Mouse (Mus musculus) macrophage (primary cell): ENCODE measurements around the gene Sned1. TPM values are rescaled to one million over a fixed set of nuclear protein-coding genes. Genes with fewer than 3 reads are reported as not detected.
"Not testable (repeated sequence)": the region's sequence is repeated elsewhere in the genome, so short reads cannot be mapped to it uniquely, and the experiment has no call there.

Experiments
- H3K27ac ChIP-seq: fragments of 350-480 bp; formaldehyde crosslinking; 2 replicates; pipeline ENCODE4 v1.9.0; 2021
- H3K36me3 ChIP-seq: fragments of 350-480 bp; formaldehyde crosslinking; 2 replicates; pipeline ENCODE4 v1.9.0; 2021; ENCODE audit errors: inconsistent target
- H3K4me3 ChIP-seq: fragments of 350-480 bp; formaldehyde crosslinking; 2 replicates; pipeline ENCODE4 v1.9.0; 2021; ENCODE audit errors: inconsistent target
- H3K79me2 ChIP-seq: fragments of 350-480 bp; formaldehyde crosslinking; 2 replicates; pipeline ENCODE4 v1.9.0; 2021; ENCODE audit errors: inconsistent target
- WGBS: methylation state at CpG from one replicate; pipeline ENCODE4 v1.1.7; 2026; ENCODE audit warnings: inconsistent platforms; ENCODE audit not compliant: missing documents; 5-methylcytosine and 5-hydroxymethylcytosine counted together
- polyA plus RNA-seq: library from polyadenylated mRNA; stranded (reverse); fragments of 250-400 nt; gene quantifications from 3 replicates; pipeline ENCODE4 v1.2.4, GENCODE M21; 2018; ENCODE audit warnings: inconsistent platforms

Gene Sned1
- polyA plus RNA-seq, 1 experiment from 2014 or later: 0.04 TPM

GRCm38 (mm10) chr1:93257560-93257959 lies 21.9 kb downstream of the Sned1 start:
- WGBS: 93% methylated on average over 1 of the region's 1 CpGs
- Histone ChIP-seq H3K79me2 (no peaks in the 10 kb centered on the region), H3K36me3 (no peaks in the 10 kb centered on the region), H3K27ac (no peak overlapping the region), H3K4me3 (no peak overlapping the region)

GRCm38 (mm10) chr1:93267207-93267606 lies 31.6 kb downstream of the Sned1 start:
- Histone ChIP-seq H3K79me2 (no peaks in the 10 kb centered on the region), H3K27ac (no peak overlapping the region), H3K36me3 (no peaks in the 10 kb centered on the region), H3K4me3 (no peak overlapping the region)
- 31% methylated on average over 3 of the region's 3 CpGs for WGBS

GRCm38 (mm10) chr1:93268246-93268645 lies 32.6 kb downstream of the Sned1 start:
- WGBS: 73% methylated on average over 2 of the region's 2 CpGs

GRCm38 (mm10) chr1:93270516-93271240 lies 35.0 kb downstream of the Sned1 start:
- WGBS: 63% methylated on average over 3 of the region's 3 CpGs

More at GRCm38 (mm10) chr1:93268246-93268645, 32.6 kb downstream of the Sned1 start:
- H3K27ac ChIP-seq: no peak overlapping the region
- H3K4me3 ChIP-seq: no peak overlapping the region
- no peaks in the 10 kb centered on the region for H3K79me2 ChIP-seq
- H3K36me3 ChIP-seq: no peaks in the 10 kb centered on the region

GRCm38 (mm10) chr1:93271751-93272150 lies 36.1 kb downstream of the Sned1 start:
- H3K4me3 ChIP-seq: no peak overlapping the region
- H3K79me2 ChIP-seq: no peaks in the 10 kb centered on the region
- 78% methylated on average over 6 of the region's 6 CpGs for WGBS
- no peak overlapping the region for H3K27ac ChIP-seq
- no peaks in the 10 kb centered on the region for H3K36me3 ChIP-seq

More at GRCm38 (mm10) chr1:93270516-93271240, 35.0 kb downstream of the Sned1 start:
- no peak overlapping the region for H3K4me3 ChIP-seq
- no peaks in the 10 kb centered on the region for H3K36me3 ChIP-seq
- no peaks in the 10 kb centered on the region for H3K79me2 ChIP-seq
- no peak overlapping the region for H3K27ac ChIP-seq

- Histone ChIP-seq H3K79me2 (no peaks in the 10 kb centered on the region), H3K27ac (no peak overlapping the region), H3K4me3 (no peak overlapping the region), H3K36me3 (no peaks in the 10 kb centered on the region)
- WGBS: 5% methylated on average over 16 of the region's 16 CpGs
Observed at GRCm38 (mm10) chr1:93272409-93272821, 36.8 kb downstream of the Sned1 start.

GRCm38 (mm10) chr1:93275561-93275960 lies 39.9 kb downstream of the Sned1 start:
- WGBS: 80% methylated on average over 6 of the region's 6 CpGs

GRCm38 (mm10) chr1:93277041-93277440 lies 41.4 kb downstream of the Sned1 start:
- H3K36me3 ChIP-seq: no peaks in the 10 kb centered on the region
- WGBS: 85% methylated on average over 7 of the region's 7 CpGs
- H3K79me2 ChIP-seq: no peaks in the 10 kb centered on the region
- no peak overlapping the region for H3K4me3 ChIP-seq
- H3K27ac ChIP-seq: no peak overlapping the region

More at GRCm38 (mm10) chr1:93275561-93275960, 39.9 kb downstream of the Sned1 start:
- no peaks in the 10 kb centered on the region for H3K36me3 ChIP-seq
- H3K4me3 ChIP-seq: no peak overlapping the region
- no peaks in the 10 kb centered on the region for H3K79me2 ChIP-seq
- H3K27ac ChIP-seq: no peak overlapping the region

- Histone ChIP-seq H3K4me3 (no peak overlapping the region), H3K36me3 (no peaks in the 10 kb centered on the region), H3K79me2 (no peaks in the 10 kb centered on the region), H3K27ac (no peak overlapping the region)
- WGBS: 15% methylated on average over 3 of the region's 3 CpGs
Observed at GRCm38 (mm10) chr1:93289678-93290214, 54.1 kb downstream of the Sned1 start.

GRCm38 (mm10) chr1:93290956-93291355 lies 55.3 kb downstream of the Sned1 start:
- 35% methylated on average over 4 of the region's 4 CpGs for WGBS
- H3K79me2 ChIP-seq: no peaks in the 10 kb centered on the region
- no peak overlapping the region for H3K27ac ChIP-seq
- no peaks in the 10 kb centered on the region for H3K36me3 ChIP-seq
- no peak overlapping the region for H3K4me3 ChIP-seq

GRCm38 (mm10) chr1:93291591-93291990 lies 56.0 kb downstream of the Sned1 start:
- Histone ChIP-seq H3K27ac (no peak overlapping the region), H3K36me3 (0 out of 2 replicates have a peak, but pooled peaks cover 3% of the 10 kb centered on the region), H3K4me3 (no peak overlapping the region), H3K79me2 (no peaks in the 10 kb centered on the region)
- 100% methylated on average over 1 of the region's 1 CpGs for WGBS

- H3K79me2 ChIP-seq: no peaks in the 10 kb centered on the region
- peaks cover 7% of the 10 kb centered on the region; the same call in 1 of the 2 replicates for H3K36me3 ChIP-seq
- H3K4me3 ChIP-seq: no peak overlapping the region
- WGBS: 93% methylated on average over 8 of the region's 8 CpGs
- H3K27ac ChIP-seq: no peak overlapping the region
Observed at GRCm38 (mm10) chr1:93292006-93292405, 56.4 kb downstream of the Sned1 start.

GRCm38 (mm10) chr1:93294491-93294890 lies 58.9 kb downstream of the Sned1 start:
- not testable (repeated sequence) for H3K4me3 ChIP-seq, H3K79me2 ChIP-seq, H3K27ac ChIP-seq
- 74% methylated on average over 3 of the region's 3 CpGs for WGBS
- H3K36me3 ChIP-seq: peaks cover 14% of the 10 kb centered on the region; the same call in 1 of the 2 replicates

GRCm38 (mm10) chr1:93299791-93300190 lies 64.2 kb downstream of the Sned1 start:
- 93% methylated on average over 4 of the region's 4 CpGs for WGBS
- Histone ChIP-seq H3K36me3 (peaks cover 41% of the 10 kb centered on the region), H3K27ac (no peak overlapping the region), H3K79me2 (0 out of 2 replicates have a peak, but pooled peaks cover under 1% of the 10 kb centered on the region), H3K4me3 (no peak overlapping the region)

GRCm38 (mm10) chr1:93300578-93300977 lies 64.9 kb downstream of the Sned1 start:
- H3K4me3 ChIP-seq: no peak overlapping the region
- H3K27ac ChIP-seq: no peak overlapping the region
- peaks cover 8% of the 10 kb centered on the region for H3K79me2 ChIP-seq
- 94% methylated on average over 3 of the region's 3 CpGs for WGBS
- H3K36me3 ChIP-seq: peaks cover 41% of the 10 kb centered on the region
